Mouse (Mus musculus): ENCODE measurements around the gene Zyx. TPM values are rescaled to one million over a fixed set of nuclear protein-coding genes. Genes with fewer than 3 reads are reported as not detected.

The Zyx gene
- 102 to 184 TPM (median 117 TPM) in 3 replicates for total RNA-seq (2017)

DNA sequence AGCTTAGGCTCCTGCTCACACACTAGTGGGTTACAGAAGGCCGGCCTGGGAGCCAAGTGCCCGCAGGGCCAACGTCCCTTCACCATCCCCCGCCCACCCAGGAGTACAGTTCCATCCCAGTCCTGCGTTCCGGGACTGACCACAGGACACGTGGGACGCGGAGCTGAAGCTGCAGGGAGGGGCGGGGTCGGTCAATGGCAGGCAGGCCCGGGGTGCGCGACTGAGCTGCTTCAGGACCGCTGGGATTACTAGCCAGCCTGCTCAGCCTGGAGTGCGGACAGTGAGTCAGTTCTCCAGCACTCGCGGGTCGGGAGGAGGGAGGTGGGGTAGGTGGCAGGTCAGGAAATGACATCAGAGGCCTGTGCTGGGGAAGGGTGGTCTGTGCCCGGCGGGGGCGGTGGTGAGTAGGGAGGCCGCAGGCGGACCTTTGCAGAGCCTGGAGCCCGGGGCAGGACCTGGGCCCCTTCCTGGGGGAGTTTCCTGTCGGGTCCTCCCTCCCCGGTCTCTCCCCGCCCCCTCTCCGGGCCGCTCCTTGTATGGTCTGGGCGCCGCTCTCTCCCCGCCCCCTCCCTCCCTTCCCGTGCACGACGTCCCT lies at the start of gene Zyx:
Gene Zyx (plus strand): TSS at position 205 of the 595 bp plus-strand sequence.
- ATAC-seq (replicated peaks; ENCODE audit: insufficient number of reproducible peaks, low FRiP score, low TSS enrichment, poor library complexity, severe bottlenecking): peak; percentile 71

DNA sequence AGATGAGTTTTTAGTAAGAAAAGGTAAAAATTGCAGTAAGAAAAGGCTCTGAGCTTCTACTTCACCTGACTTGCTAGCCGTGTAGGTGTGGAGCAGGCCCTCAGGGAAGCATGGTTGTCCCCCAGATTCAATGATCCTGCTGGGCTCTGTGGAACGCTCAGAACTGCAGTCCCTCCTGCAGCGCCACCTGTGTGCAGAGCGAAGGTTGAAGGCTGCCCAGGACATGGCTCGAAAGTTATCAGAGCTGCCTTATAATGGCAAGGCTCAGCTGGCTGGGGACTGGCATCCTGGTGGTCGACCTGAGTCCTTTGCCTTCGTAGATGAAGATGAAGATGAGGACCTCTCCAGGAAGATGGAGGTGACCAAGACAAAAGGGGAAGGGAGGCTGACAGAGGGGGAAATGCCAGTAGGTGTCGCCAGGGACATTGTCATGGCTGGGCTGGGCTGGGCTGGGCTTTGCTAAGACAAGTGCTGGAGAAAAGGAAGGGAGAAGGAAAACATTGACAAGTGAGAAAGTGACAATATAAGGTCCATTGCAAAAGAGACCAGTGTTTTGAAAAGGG lies 39.5 kb upstream of the Zyx start:
- ATAC-seq (replicated peaks; ENCODE audit: insufficient number of reproducible peaks, low FRiP score, low TSS enrichment, poor library complexity, severe bottlenecking): 0 out of 2 replicates have a peak, but pooled peaks have one; percentile 19

DNA sequence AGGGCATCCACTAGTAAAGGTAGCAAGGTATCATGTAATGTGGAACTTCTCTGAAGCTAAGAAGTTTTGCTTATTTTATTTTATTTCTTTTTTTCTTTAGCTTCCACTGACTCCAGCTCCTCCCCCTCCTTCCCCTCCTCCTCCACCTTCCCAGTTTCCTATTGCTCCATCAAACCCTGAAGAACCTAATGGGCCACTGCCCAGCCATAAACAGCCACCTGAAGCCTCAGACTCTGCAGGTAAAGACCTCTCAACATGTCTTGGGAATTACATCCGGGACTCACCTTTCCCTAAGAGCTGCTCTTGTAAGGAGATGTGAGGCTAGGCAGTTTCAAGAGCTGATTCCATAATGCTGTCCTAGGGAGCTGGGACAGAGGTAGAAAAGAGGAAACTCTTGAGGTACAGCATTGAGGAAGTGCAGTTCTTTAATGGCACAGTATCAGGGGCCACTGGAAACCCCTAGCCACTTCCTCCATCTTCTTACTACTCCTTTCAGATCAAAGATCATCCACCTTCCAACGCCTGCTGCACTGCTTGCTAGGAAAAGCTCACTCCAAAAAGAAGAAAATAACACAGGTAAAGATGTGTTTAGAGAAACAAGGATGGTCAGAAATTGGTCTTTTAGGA lies 38.9 kb upstream of the Zyx start:
- ATAC-seq (replicated peaks; ENCODE audit: insufficient number of reproducible peaks, low FRiP score, low TSS enrichment, poor library complexity, severe bottlenecking): peak; percentile 73

DNA sequence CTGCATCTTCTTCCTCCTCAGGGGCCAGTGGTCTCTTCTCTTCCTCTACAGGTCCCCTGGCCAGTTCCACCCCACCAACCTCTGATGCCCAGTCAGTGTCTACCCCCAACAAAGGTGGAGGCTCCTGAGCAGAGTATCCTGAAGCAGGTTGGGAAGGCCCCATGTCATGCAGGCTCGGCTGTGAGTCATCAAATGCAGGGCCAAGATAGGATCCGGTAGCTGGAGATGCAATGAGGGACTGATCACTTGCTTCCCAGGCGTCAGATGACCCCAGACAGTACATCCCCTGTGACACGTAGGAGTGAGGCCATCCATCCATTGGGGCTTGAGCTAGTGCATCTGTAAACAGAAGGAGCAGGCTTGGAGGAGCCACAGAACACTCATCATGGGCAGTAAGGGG lies 31.1 kb upstream of the Zyx start:
- ATAC-seq (replicated peaks; ENCODE audit: insufficient number of reproducible peaks, low FRiP score, low TSS enrichment, poor library complexity, severe bottlenecking): no peak

DNA sequence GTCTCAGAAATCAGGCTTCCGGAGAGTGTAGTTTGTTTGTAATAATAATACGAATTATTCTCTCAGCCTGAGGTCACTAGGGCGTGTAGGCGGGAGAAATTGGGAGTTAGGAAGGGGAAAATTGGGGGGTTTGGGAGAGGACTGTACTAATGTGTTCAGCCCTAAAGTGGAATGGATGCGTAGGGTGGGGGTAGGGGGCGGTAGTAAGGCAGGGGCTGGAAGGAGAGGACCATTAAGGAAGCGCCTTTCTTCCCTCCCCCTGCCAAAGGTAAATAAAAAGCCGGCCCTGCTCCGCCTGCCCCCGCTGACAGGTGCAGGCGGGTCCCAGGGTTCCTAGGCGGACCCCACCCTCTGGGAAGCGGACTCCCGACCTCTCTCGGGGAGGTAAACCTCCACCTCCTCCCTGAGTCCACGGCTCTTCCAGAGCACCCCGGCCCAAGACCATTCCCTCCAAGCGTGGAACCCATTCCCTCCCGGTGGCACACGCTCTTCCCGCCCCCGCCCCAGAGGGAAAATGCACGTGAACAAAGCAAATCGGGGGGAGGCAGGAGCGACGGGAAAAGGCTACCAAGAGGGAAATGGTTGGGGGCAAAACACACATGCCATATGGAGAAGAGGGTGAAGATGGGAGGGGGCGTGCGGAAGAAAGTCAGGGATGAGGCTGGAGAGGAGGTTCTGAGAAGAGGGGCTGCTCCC lies 25.9 kb upstream of the Zyx start:
- no peak for ATAC-seq (replicated peaks; ENCODE audit: insufficient number of reproducible peaks, low FRiP score, low TSS enrichment, poor library complexity, severe bottlenecking)

DNA sequence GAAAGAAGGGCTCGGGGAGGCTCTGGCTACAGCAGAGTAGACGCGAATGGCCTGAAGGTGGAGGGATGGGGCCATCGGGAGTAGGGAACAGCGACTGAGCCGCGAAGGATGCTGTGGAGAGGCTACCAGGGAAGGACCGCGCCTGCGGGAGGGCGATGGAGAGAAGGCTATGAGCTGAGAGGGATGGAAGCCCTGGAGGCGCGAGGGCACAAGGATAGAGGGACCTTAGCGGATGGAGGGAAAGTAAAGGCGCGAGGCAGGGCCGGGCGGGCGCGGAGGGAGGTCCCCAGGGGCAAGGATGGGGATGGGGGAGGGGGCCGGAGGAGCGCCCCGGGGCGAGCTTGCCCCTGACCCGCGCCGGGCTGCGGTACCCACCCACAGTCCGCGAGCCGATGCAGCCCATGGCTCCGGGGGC lies 25.4 kb upstream of the Zyx start:
- no peak for ATAC-seq (replicated peaks; ENCODE audit: insufficient number of reproducible peaks, low FRiP score, low TSS enrichment, poor library complexity, severe bottlenecking)

DNA sequence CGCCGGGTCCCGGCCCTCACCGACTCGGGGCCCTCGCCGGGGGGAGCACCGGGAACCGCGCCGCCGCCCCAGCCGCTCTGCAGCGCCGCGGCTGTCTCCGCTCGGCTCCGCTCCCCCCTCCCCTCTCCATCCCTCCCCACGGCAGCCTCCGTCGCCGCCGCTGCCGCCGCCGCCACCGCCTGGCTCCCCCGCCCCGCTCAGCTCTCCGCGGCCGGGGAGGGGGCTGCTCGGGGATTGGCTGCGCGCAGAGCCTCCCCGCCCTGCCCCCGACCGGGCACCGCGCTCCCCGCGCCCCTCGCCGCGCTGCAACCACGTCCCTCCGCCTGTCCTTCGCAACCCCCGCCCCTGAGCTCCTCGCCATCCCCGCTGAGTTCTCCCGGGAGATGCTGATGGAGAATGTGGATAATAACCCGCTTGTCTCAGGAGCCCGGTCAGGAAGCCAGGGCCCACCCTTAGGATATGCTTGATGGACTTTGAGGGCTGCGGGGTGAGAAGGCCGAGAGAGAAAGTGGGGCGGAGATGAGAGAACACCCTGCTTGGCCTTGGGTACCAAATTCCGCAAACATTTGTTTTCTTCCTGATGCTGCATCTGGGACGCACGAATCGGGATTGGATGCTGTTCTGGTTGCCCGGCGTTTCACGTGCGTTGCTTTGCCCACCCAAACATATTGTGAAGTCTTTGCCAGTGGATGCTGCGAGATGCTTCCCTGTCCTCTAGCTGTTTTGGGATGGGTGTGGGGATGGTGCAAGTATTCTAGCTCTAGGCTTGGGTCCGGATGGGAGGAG lies 24.8 kb upstream of the Zyx start, which contains the start of gene Fam131b:
Gene Fam131b (minus strand): TSS at position 162 of the 786 bp plus-strand sequence.
- ATAC-seq (replicated peaks; ENCODE audit: insufficient number of reproducible peaks, low FRiP score, low TSS enrichment, poor library complexity, severe bottlenecking): no peak

DNA sequence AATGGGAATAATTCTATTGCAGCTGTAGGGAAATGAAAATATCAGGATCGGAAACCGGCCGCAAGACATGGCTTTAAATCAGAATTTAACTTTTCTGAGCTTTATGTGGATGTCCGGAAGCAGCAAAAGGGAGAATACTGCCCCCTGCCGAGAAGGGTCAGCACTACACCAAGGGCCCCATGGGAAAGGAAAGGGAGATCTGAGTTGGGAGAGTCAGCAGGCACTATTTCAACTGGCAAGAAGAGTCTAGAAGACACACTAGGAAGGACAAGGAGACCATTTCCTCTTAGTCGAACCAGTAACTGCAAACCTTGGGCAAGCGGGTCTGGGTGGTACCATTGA lies 24.2 kb upstream of the Zyx start:
- peak; percentile 76 for ATAC-seq (replicated peaks; ENCODE audit: insufficient number of reproducible peaks, low FRiP score, low TSS enrichment, poor library complexity, severe bottlenecking)

DNA sequence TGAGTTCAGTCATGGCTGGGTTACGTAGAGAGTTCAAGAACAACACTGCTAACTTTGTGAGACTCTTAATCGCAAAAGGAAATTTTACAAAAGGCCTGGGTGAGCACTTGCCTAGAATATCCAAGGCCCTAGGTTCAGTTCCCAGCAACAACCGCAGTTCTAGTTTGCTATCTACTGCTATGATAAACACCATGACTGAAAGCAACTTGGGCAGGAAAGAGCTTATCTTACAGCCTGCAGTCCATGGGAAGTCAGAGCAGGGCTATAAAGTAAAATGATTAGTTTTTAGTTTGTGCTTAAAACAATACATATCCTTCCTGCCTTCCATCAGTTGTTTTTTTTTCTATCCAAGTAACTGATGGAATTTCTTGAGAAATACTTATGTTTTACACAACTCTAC lies 22.9 kb upstream of the Zyx start:
- no peak for ATAC-seq (replicated peaks; ENCODE audit: insufficient number of reproducible peaks, low FRiP score, low TSS enrichment, poor library complexity, severe bottlenecking)

DNA sequence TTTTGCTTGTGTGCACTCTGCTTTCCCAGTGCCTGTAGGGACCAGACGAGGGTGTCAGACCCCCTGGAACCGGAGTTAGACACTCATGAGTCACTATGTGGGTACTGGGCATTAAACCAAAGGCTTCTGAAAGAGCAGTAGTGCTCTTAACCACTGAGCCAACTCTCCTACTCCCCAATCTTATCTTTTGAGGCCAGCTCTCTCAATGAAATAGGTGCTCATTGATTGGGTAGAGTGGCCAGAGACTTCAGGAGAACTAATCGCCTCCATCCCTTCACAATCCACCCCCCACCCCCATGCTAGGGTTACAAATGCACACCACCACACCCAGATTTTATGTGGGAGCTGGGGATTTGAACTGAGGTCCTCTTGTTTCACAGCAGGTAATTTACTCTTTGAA lies 20.7 kb upstream of the Zyx start:
- ATAC-seq (replicated peaks; ENCODE audit: insufficient number of reproducible peaks, low FRiP score, low TSS enrichment, poor library complexity, severe bottlenecking): no peak

DNA sequence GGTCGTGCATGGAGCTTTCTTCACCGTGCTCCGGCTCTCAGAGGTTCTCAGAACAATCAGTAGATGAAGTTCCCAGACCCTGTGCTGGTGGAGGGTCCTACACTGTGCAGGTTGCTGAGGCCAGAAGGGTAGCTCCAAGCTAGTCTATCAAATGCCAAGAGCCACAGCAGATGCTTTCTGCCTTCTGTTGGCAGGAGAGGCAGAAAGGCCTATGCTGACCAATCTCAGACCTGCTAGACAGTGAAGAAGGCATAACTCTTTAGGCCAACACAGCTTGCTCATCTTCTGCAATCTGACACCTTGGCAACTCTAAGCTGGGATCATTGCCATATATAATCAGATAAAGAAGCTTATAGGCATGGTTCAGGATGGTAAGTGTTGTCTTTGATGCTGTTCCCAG lies 19.2 kb upstream of the Zyx start:
- ATAC-seq (replicated peaks; ENCODE audit: insufficient number of reproducible peaks, low FRiP score, low TSS enrichment, poor library complexity, severe bottlenecking): no peak

DNA sequence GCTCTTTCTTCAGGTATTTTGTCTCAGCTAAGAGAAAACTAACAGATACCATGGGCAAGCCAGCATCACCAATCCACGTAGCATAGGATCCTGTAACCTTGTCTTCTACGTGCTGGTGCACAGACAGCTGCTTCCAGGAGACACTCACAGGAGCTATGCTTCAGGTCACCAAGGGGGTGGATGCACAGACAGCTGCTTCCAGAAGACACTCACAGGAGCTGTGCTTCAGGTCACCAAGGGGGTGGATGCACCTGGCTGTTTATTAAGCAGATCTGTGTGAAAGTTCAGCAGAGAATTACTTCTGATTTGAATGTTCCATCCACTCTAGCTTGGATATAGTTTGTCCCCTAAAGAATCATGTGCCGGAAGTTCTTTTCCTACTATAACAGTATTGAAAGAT lies 18.5 kb upstream of the Zyx start:
- ATAC-seq (replicated peaks; ENCODE audit: insufficient number of reproducible peaks, low FRiP score, low TSS enrichment, poor library complexity, severe bottlenecking): no peak

DNA sequence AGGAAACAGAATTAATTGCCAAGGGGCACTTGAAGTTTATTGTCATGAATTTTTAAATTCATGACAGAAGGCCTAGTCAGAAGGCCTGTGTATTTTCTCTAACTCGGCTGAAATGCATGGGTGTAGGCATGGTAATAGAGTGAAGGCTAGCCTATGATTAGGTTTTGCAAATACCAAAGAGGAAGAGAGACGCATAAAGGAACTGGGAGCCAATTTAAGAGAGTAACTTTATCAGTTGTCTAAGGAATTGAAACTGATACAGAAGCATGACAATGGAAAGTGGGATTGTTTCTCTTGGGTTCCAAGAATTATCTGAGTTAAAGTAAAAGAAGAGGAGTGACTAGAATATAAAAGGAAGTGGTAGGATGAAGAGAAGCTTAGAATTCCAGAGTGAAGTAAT lies 10.2 kb upstream of the Zyx start:
- ATAC-seq (replicated peaks; ENCODE audit: insufficient number of reproducible peaks, low FRiP score, low TSS enrichment, poor library complexity, severe bottlenecking): no peak

DNA sequence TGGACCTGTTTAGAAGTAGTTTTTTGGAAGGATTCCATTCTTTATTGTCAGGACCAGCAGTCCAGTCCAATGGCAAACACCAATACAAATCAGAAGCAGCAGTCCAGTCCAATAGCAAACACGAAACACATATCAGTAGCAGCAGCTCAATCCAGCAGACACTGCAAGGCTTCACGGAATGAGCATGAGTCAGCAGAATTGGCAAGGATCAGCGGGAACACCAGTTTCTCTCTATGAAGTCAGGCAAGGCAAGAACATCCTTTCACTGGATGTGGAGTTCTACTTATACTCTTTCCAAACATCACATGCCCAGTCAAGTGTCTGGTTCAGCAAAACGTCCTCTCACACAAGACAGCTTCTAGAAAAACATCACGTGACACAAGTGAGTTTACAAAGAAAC lies 9.4 kb upstream of the Zyx start:
- ATAC-seq (replicated peaks; ENCODE audit: insufficient number of reproducible peaks, low FRiP score, low TSS enrichment, poor library complexity, severe bottlenecking): no peak

DNA sequence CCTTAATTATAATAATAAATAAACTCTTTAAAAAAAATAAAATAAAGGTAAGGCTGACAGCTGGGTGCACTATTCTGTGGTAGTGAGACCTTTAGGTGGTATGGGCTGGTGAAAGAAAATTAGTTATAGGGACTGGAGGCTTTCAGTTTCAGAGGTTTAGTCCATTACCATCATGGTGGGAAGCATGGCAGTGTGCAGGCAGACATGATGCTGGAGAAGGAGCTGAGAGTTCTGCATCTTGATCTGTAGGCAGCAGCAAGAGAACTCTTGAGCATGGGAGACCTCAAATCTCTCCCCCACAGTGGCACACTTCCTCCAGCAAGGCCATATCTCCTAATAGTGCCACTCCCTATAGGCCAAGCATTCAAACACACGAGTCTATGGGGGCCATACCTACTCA lies 7.3 kb upstream of the Zyx start:
- ATAC-seq (replicated peaks; ENCODE audit: insufficient number of reproducible peaks, low FRiP score, low TSS enrichment, poor library complexity, severe bottlenecking): no peak

DNA sequence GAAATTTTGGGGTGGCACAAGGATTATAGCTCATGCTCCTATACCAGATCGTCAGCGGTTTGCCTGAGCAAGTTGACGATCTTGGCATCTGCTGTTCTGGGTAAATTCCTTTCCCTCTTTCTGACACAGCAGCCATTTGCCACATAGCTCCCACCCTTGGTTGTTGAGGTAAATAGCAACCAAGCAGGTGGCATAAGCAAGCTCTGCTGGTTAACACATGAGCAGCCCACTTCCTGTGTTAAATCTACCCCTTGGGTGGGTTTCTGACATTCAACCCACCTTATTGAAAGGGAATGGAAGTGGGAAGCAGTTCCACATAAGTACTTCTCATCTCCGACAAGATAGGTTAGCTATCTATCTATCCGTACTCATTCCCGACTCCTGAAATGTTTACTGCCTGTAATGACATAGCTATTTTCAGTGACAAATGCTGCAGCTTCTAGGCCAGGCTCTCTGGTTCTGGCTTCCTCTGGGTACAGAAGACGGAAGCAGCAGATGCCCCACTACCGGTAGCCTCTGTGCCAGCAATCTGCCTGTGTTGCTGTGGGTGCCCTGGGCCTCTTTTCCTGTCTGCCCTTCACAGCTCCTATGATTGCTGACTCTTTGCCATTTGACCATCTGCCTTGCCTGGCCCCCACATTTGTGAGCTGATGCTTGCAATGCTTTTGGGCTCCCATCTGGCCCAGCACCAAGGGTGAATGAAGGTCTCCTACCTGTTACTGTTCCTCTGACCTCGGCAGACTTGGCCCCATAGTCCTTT lies 5.9 kb upstream of the Zyx start:
- peak; percentile 58; the same call in 1 of the 2 replicates for ATAC-seq (replicated peaks; ENCODE audit: insufficient number of reproducible peaks, low FRiP score, low TSS enrichment, poor library complexity, severe bottlenecking)

DNA sequence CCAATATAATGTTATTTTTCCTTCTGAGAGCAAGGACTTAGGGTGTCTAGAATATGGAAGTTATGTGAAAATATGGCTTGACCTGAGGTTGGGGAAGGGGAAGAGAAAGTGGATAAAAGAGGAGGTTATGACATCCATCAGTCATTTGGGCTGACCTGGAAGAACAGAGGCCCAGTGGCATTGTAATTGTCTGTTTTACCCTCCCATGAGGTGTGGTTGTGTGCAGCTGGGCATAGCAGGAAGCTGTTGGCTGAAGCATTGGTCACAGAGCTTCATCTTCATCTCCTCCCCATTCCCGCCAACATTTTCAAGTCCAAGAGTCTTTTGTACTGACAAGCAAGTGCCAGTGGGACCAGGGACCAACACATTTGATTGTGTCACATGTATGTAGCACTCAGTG lies 5.2 kb upstream of the Zyx start:
- peak; percentile 75 for ATAC-seq (replicated peaks; ENCODE audit: insufficient number of reproducible peaks, low FRiP score, low TSS enrichment, poor library complexity, severe bottlenecking)

DNA sequence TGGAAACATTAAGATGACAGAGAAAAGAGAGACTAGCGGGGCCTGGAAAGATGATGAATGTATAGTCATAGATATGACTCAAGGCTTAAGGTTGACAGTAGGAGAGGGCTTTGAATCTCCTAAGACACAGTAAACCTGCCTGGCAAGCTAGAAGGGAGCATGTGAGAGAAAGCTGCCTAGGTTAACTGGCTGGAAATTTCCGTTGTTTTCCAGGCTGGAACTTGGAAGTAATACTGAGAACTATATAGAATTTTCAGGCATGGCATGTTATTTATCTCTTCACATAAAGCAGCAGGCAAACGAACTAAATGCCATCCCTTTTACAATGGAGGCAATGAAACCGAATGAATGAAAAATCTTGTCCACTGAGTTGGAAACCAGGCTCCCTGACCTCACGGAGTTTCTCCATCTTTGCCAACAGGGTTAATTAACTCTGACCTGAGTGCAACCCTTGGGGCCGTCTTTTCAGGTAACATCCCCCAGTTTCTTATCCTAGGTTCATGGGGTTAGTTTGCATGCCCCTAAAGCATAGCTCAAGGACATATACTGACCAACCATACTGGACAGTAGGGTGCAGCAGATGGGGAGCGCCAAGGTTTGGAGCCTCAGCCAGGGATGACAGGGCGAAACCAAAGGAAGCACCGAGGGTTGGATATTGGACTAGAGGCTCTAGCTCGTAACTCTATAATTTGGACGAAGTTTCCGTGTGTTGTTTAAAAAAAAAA lies 987 bp upstream of the Zyx start:
- no peak for ATAC-seq (replicated peaks; ENCODE audit: insufficient number of reproducible peaks, low FRiP score, low TSS enrichment, poor library complexity, severe bottlenecking)
